Mouse (Mus musculus): ENCODE data around the gene Galnt12.

The Galnt12 gene

GRCm38 (mm10) chr4:47093647-47094046 is 1.9 kb downstream of the Galnt12 start:
- no peak for DNase-seq (ENCODE audit: low read depth, low spot score)

DNA sequence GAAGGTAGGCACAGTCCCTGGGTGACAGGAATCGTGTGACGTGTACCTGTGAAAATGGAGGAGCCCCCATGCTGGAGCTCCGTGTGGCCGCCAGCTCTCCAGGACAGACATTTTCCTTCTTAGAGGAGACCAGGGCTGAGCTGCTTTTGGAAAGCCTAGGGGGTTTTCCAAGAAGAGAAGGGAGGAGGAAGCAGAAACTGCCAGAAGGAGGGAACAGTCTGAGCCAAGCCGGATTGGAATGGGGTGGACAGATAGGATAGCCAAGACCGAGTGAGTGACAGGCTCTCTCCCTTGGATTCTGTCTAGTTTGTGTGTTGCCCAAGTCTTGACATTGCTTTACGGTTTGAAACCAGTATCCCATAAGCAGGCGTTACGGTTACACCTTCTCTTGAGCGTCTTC is 11.9 kb downstream of the Galnt12 start:
- DNase-seq (ENCODE audit: low read depth, low spot score) = no peak

DNA sequence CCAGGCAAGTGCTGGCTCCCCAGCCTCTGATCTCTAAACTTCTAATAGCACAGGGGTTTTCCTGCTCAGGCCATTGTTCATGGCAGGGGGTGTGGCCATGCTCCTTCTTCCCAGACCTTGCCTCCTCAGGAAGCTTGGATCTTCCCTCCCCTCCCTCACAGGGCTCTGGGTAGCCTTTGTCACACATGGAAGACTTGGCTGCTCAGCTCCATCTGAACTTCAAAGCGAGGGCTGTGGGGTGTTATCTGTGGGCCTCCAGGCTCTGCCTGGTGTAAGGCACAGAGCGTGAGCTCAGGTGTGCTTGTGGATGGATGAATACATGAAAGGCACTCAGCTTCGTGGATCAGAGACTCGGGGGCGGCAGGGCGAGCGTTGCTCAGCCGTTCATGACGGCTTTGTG is 20.2 kb downstream of the Galnt12 start:
- no peak for DNase-seq (ENCODE audit: low read depth, low spot score)

DNA sequence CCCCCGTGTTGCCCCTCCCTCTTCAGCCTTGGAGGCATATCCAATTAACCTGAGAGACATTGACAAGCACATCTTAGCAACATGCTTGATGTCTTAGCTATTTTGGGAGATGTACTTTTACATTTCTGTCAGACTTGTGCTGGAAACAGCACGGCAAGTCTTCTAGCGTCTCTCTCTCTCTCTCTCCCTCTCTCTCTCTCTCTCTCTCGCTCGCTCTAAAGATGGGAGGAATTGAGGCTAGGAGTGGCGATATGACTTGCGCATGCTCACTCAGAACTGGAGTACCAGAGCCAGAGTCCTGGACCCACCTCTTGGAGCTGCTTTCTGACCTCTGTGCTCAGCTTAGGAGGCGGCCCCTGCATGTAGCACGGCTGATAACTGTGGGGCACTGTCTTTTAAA is 20.9 kb downstream of the Galnt12 start:
- DNase-seq (ENCODE audit: low read depth, low spot score) = peak; percentile 50

DNA sequence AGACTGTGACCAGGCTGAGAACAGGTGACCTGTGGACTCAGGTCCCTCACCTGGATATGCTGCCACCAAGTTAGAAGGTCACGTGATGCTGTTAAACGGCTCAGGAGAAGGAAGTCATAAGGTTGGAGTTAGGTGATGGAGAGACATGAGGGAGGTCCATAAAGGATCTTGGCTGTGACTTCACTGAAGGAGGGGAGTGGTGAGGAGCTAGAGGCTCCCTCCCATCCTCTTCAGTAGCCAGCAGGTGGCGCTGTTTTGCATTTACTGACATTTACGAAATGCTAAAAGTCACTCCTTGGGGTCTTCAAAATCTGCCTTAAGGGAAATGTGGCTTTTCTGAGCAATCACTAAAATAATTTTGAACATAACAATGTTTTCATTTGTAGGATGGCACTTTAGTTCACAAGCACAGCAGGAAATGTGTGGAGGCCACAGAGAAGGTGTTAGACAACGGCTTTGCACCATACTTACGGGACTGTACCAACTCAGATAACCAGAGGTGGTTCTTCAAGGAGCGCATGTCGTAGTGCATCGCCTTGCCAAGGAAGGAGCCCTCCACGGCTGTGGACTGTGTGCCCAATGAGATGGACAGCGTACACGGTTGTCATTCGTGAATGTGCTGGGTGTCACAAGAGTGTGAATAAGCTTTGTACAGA is 30.5 kb downstream of the Galnt12 start:
- no peak for DNase-seq (ENCODE audit: low read depth, low spot score)

GRCm38 (mm10) chr4:47124140-47124711 is 32.5 kb downstream of the Galnt12 start:
- DNase-seq (ENCODE audit: low read depth, low spot score) = no peak

GRCm38 (mm10) chr4:47128515-47128914 is 36.8 kb downstream of the Galnt12 start:
- DNase-seq (ENCODE audit: low read depth, low spot score) = no peak

DNA sequence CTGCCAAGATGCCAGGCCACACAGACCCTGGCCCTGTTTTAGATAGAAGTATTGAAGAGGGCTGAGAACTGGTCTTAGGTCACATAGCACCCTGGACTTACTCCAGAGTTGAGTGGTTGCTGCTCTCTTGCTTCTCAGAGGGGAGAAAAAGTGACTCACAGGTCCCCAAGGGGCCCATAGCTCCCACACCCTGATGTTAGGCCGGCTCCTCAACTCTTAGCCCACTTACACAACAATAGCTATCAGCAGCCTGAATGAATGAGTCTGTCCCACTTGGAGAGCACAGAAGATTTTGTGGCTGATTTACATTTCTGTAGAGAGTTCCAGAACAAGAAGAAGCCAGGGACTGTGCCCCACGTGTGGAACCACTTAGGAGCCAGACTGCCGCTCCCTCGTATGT is 37.9 kb downstream of the Galnt12 start:
- no peak for DNase-seq (ENCODE audit: low read depth, low spot score)

DNA sequence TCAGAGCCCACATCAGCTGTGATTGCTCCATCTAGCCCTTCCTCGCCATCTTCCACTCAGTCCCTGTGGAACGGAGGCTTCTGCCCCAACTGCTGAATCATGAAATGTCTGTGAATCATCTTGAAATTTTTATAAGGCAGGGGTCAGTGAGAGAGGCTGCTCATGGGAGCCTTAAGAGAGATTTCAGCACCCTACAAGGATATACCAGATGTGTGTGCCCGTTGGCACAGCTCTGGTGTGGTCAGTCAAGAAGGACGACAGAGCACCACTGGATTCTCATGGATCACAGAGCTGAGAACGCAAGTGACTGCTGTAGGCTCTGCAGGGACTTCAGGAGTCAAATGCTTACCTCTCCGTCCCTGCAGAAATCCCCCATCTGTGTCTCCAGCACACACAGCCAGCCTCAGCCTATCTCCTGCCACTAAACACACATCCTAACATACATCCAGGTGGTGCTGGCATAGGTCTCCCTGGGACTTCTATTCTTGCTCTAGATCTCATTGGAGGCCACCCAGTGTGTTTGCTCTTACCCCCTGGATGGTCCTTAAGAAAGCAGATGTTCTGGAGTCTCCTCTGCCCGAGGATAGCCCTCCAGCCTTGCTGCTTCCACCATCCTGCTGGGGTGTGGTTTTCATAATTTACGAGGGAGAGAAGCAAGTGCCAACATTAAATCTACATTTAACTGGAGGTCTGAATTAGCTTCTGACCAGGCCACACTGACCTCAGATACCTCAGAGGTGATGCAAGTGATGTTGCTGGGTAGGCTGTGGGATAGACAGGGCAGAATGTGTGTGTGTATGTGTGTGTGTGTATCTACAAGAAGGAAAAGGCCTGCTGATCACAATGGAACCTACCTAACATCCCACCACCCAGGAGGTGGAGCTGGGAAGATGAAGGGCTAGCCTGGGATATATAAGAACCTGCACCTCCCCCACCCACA is 38.7 kb downstream of the Galnt12 start:
- DNase-seq (ENCODE audit: low read depth, low spot score) = no peak

DNA sequence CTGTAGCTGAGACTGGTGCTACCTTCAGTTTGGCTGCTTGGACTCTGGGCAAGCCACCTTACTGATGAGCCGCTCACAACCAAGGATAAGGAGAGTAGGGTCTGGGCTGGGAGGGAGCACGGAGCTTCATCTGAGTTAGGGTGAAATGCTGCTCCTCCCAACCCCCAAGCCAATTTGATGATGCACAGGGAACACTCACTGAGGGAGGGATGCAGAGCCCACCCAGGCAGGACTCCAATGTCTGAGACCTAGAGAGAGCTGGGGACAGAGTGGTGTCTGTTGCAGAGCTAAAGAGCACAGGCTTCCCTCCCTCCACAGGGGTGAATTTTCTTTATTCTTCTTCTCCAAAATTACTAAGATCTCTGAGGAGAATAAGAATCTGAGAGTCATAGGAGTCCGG is 40.2 kb downstream of the Galnt12 start:
- no peak for DNase-seq (ENCODE audit: low read depth, low spot score)

- DNase-seq (ENCODE audit: low read depth, low spot score) = no peak
Observed at GRCm38 (mm10) chr4:47132413-47132812, 40.7 kb downstream of the Galnt12 start.

DNA sequence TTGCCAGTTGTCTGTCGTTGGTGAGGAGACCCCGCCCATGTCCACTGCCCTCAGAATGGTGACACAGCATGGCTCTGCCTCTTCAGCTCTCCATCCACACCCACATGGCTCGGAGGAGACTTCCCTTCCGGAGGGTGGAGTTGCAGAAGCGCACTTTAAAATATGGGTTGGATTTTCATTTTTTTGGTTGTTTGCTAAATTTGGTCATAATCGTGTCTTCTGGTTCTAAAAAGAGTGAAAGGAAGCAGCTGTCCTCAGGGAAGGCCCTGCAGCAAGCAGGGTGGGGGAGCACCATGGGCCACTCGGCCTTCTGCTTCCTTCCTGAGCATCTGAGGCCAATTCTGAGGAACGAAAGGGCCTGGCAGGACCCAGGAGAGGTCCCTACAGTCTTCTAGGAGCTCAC is 45.0 kb downstream of the Galnt12 start:
- DNase-seq (ENCODE audit: low read depth, low spot score) = no peak

- DNase-seq (ENCODE audit: low read depth, low spot score) = no peak
Observed at GRCm38 (mm10) chr4:47137479-47137878, 45.8 kb downstream of the Galnt12 start.

DNA sequence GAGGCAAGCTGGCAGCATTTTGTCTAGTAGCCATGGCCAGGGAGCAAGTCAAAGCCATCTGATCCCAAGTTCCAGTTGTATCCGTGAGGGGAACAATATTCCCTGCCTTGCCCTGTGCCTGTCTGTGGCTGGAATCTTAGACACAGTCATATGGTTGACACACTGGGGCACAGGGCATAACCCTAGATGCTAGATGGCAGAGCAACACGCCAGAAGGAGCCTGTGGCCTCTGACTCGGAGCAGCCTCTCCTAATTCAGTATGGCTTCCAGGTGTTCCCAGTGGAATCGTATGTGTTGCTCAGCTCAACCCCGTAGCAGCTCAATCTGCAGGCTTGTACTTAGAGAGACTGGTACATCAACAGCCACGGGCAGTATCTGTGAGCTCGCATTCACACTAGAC is 46.7 kb downstream of the Galnt12 start:
- no peak for DNase-seq (ENCODE audit: low read depth, low spot score)

DNA sequence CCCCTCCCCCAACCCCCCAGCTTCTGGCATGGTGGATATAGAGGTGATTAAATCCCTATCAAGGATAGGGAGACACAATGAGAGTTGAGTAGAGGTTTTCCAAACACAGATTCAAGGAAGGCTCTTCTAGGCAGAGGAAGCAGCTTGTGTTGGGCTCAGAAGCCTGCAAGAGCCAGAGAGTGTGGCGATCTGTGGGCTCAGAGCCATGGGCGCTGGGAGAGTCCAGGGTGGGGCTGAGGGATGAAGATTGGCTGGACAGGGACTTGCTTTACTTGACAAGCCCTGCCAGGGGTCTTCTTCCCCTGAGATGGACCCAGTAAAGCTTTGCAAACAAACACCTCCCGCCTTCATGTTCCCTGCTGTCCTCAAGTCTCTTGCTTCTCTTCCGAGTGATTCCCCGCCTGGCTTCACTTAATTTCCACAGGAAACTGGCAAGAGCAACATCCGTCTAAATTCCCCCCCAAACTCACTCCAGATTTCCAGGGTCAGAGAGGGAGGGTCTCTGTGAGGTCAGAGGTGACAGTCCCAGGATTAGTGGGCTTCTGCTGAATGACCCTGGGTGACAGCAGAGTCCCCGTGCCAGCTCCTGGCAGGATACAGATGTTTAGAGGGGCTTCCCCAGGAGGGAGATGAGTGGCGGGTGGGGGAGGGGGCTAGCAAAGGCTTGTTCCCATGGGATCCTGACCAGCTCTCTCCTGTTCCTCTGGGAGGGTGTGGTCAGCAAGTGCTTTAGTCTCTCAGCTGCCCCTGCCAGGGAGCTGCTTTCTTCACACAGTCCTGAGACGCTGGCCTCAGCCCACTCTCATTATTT is 47.5 kb downstream of the Galnt12 start:
- no peak for DNase-seq (ENCODE audit: low read depth, low spot score)

DNA sequence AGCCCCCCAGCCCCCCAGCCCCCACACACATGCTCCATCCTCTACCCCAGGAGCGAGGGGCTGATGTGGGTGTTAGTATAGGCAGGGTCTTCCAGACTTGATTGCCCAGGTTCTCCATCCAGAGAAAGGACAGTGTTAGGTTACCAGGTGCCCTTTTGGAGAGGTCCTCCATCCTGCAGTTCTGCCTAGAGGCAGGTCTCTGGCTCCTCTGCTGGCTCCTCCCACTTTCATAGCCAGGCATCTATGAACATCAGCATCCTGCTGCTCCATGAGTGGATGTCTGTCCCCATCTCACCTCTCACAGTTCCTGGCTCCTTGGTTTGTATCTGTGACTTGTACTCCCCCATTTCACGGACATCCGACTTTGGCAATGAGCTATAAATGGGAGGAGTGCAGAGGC is 48.6 kb downstream of the Galnt12 start:
- no peak for DNase-seq (ENCODE audit: low read depth, low spot score)

DNA sequence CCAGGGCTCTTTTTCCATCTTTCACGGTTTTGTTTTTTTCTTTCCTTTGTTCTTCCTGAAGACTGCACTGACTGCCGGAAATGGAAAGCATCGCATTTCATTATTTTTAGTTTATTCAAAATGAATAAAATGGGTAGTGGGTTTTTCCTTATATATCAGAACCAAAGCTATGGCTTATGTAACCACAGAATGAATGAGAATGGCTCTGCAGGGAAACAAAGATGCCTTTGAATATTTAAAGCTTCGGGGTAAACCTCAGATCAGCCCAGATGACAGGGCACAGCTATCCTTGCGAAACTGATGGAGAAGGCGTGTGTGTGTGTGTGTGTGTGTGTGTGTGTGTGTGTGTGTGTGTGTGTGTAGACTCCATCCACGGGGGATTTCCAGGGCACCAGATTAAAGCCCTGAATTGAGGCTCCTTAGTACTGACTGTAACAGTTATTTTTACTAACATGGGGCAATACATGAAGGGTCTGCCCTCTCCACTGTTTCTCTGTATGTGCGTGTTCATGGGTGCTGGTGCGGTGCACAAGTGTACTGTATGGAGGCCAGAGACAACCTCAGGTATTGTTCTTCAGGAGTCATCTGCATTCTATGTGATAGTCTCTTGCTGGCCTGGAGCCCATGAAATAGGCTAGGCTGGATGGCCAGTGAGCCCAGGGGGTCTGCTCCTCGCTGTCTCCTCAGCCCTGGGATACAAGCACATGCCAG is 49.9 kb downstream of the Galnt12 start:
- DNase-seq (ENCODE audit: low read depth, low spot score) = no peak

GRCm38 (mm10) chr4:47143849-47144248 is 52.1 kb downstream of the Galnt12 start:
- DNase-seq (ENCODE audit: low read depth, low spot score) = no peak

GRCm38 (mm10) chr4:47145341-47145740 is 53.6 kb downstream of the Galnt12 start:
- no peak for DNase-seq (ENCODE audit: low read depth, low spot score)

GRCm38 (mm10) chr4:47146561-47146960 is 54.9 kb downstream of the Galnt12 start:
- no peak for DNase-seq (ENCODE audit: low read depth, low spot score)

DNA sequence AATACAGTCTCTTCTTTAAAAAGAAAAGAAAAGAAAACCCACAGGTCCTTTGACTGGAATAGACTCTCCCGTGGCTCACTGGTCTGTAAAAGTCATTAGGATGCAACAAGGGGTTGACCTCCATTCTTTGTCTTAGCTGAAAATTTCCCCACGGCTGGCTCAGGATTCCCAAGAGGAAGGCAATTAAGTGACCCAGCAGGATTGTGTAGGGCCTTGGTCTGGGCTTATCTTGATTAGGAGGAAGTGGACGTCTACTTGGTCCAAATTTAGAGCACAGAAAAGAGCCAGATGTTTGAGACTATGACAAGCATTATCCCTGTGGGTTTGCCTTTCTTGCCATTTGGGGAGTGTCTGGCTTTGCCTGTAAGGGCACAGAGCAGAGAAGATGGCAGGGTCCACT is 58.3 kb downstream of the Galnt12 start:
- no peak for DNase-seq (ENCODE audit: low read depth, low spot score)
